Mouse (Mus musculus) megakaryocyte, adult 5-6 weeks (primary cell): ENCODE results near the gene Prom1. TPM values are rescaled to one million over a fixed set of nuclear protein-coding genes. Genes with fewer than 3 reads are reported as not detected.
A peak's percentile ranks its signal among the peaks of the same experiment; 100 is the strongest.

Experiments
- ATAC-seq: 2 replicates; pipeline ENCODE4 v1.8.0; 2016; ENCODE audit warnings: mild to moderate bottlenecking, inconsistent platforms; ENCODE audit not compliant: poor library complexity, severe bottlenecking
- total RNA-seq, 2 experiments: library from RNA; stranded (forward) in 1 of 2; stranded (reverse) in 1 of 2; fragments of 153-499, 151-499 nt in 1 of 2; fragments of 221-1000, 200-1000 nt in 1 of 2; gene quantifications; 2 replicates each; pipeline versions ENCODE4 v1.2.3 to v1.2.4; 2015 to 2017

Prom1 gene
- total RNA-seq, 2 experiments from 2014 or later: 9.5 to 9.7 TPM

DNA sequence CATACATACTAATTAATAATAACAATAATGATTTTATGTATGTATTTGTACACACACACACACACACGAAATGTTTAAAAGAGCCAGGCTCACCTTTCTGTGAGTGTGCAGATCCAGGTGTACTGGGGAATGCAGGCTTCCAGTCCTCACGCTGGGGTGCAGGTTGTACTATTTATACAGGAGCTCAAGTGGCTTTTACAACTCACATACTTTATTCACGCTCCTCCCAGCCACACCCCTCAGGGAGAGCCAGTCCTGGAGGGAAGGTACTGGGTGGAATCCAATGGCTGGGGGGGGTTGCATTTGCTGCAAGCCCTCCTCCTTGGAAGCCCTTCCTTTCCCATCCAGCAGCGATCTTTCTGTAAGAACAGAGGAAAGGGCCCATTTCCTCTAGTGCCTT, 120.2 kb downstream of the Prom1 start, which contains the start of gene Fgfbp1:
Gene Fgfbp1 (minus strand): TSS at position 160 of the 400 bp plus-strand sequence.
- ATAC-seq: no peak

- no peak for ATAC-seq
These were observed 121.4 kb downstream of the Prom1 start for GRCm38 (mm10) chr5:43980397-43980796.

- no peak for ATAC-seq
These were observed 124.8 kb downstream of the Prom1 start for GRCm38 (mm10) chr5:43976821-43977561.

- no peak for ATAC-seq
These were observed 127.7 kb downstream of the Prom1 start for GRCm38 (mm10) chr5:43974166-43974565.

DNA sequence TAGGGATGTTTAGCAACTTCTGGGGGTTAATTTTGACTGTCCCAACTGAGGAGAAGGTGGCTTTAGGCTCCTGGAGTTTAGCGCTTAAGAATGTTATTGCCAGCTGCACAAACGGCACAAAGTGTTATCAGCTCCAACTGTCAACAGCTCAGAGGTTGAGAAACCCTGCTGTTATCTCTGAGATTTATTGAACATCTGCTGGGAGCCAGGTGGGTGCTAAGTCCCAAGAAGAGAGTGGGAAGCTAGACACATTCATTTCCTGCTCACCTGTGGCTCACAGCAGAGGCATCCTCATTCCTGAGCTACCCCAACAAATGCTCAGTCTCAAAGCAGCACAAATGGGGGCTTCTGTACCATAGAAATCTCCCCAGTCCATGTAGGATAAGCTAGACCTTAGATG, 130.7 kb downstream of the Prom1 start:
- ATAC-seq: no peak

DNA sequence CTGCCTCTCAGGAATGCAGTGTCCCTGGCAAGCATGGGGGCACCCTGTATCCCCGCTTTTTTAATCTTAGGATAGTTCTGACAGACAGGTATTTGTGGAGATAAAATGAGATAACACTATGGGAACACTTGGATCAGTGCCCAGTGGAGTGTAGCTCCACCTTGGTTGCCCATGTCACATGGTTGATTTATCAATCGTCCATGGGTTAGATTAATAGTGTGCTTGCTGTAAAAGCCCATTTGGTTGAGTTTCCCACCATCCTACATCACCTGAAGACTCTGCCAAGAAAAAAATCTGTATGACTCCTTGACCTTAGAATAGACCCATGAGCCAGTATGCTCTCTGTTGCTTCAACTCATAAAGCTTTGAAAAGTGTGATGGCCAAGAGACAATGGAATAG, 131.3 kb downstream of the Prom1 start:
- no peak for ATAC-seq

GRCm38 (mm10) chr5:43968634-43969033, 133.2 kb downstream of the Prom1 start:
- no peak for ATAC-seq

DNA sequence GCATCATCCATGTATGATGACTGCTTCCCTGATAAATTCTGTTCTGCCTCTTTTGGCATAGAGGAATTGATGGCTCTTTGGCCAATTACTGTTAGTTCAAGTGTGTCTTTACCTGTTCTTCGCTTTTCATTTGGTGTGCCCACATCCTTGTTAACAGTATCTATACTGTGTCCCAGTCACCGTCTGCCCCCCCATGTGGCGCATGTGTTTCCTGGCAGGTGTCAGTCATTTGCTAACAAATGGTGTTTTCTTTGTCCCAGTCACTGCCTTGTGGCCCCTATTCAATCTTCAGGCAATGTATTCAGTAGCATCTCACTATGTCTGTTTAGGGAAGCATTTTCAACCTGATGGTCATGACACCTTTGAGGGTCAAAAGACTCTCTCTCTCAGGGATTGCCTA, 140.8 kb downstream of the Prom1 start:
- ATAC-seq: no peak

- ATAC-seq: no peak
These were observed 141.9 kb downstream of the Prom1 start for GRCm38 (mm10) chr5:43959884-43960440.

GRCm38 (mm10) chr5:43953241-43953640, 148.6 kb downstream of the Prom1 start:
- no peak for ATAC-seq

- peak; percentile 20; the same call in 1 of the 2 replicates for ATAC-seq
These were observed 153.0 kb downstream of the Prom1 start for GRCm38 (mm10) chr5:43948748-43949275.

- peak; percentile 91 for ATAC-seq
These were observed 153.6 kb downstream of the Prom1 start for GRCm38 (mm10) chr5:43948111-43948743.

DNA sequence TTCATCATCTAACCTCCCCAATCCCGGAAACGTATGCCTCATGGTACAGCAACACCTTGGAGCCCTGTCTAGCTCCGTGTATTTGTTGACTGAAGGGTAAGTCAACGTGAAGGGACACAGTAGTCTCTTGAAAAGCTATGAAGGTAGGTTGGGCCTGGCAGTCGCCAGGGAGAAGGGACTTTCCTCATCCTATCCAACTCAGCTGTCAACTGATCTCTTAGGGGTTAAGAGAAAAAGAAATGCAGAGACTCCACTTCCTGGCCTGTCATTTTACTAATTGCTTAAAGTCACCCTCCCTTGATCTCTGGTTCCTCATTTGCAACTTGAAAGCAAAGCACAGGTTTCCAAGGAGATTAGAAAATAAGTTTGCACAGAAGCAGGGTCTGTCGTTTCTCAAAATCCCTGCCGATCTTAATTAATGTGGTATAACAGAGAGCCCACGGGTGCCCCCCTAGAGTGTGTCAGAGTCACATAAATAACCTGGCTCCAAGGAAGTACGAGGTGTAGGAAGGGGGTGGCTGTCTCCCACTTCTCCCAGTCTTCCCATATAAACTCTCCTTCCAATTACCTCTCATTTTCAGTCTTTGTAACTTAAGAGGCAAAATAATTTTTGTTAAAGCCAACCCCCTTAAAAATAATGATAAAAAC, 154.4 kb downstream of the Prom1 start:
- peak; percentile 31; the same call in 1 of the 2 replicates for ATAC-seq

Other genes with a start within 250 kb of the Prom1 start
- gene Cd38, start 233.5 kb downstream of the Prom1 start, total RNA-seq (2015): 0.83 and 1.6 TPM in 2 replicates
- 0.45 and 0.48 TPM in 2 replicates for gene Cd38, start 233.5 kb downstream of the Prom1 start, total RNA-seq (2017)
- 2.4 and 5.7 TPM in 2 replicates for gene Gm7879, start 188.9 kb downstream of the Prom1 start, total RNA-seq (2015)
- 1.7 and 3.1 TPM in 2 replicates for gene Gm7879, start 188.9 kb downstream of the Prom1 start, total RNA-seq (2017)
- not detected in 2 replicates for gene Fgfbp1, start 120.3 kb downstream of the Prom1 start, total RNA-seq (2015)
- not detected in 2 replicates for gene Fgfbp1, start 120.3 kb downstream of the Prom1 start, total RNA-seq (2017)
- gene Tapt1, start 124.6 kb upstream of the Prom1 start, total RNA-seq (2015): 30.1 and 31.8 TPM in 2 replicates
- 34.5 and 44.2 TPM in 2 replicates for gene Tapt1, start 124.6 kb upstream of the Prom1 start, total RNA-seq (2017)